Mouse (Mus musculus) kidney, postnatal 4 days (tissue): ENCODE measurements around the gene Hdhd3.

Source experiments
- DNase-seq, 2 experiments: peaks; one replicate each; pipeline ENCODE4 v3.0.0; 2021; ENCODE audit warnings: mixed read lengths in 2 of 2

Gene Hdhd3

DNA sequence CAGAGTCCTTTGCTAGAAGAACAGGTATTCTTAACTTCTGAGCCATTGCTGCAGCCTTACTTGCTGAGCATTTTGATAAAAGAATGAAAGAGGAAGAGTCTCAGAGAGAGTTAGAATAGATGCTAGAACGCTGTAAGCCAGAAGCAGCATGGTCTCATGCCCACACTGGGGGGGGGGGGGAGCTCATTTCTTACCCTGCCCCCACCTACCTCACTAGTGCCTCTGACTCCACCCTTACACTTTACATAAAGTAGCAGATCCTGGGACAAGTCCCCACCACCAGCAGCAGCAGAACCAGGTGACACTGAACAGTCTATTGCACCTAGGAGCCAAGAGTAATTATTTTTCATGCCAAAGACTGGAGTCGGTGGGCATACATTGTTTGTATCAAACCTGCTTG lies 28.1 kb downstream of the Hdhd3 start:
- DNase-seq: no peak

DNA sequence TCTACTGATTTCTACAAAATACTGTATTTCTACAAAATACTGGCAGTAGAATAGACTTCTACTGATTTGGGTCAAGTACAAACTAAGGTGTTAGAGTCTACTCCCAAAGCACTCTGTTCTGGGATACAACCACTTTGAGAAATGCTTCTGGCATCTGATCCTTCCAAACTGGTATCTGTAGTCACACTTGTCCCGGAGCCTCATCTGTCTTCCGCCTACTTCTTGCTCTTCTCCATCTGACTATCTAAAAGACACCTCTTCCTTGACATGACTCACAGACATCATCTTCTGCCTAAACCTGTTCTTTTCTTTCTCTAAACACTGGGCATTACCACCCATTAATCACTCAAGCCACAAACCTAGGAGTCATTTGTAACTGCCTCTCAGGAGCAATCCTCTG lies 31.2 kb downstream of the Hdhd3 start:
- DNase-seq: no peak

DNA sequence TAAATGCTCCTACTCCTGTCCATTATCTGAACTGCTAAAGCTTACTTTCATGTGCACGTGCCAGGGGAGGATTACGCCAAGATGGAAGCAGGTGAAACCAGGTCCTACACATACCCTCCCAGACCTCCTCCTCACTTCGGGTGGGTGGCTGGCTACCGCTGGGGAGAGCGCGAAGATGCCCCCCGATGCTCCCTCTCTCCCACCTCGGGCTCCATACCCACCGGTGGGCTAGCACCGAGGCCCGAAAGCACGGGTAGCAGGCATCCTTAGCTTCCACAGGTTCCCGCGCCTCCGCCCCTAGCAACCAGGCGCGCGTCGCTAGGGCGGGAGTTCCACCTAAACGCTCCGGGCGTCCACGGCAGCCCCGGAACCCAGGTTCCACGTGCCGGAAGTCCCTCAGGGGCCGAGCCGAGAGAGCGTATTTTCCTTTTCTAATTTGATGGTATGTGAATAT lies 32.6 kb downstream of the Hdhd3 start, which contains the start of gene Wdr31:
TSS of gene Wdr31 (minus strand) at position 299 of the 454 bp plus-strand sequence.
- peak; percentile 86 to 90 for DNase-seq

DNA sequence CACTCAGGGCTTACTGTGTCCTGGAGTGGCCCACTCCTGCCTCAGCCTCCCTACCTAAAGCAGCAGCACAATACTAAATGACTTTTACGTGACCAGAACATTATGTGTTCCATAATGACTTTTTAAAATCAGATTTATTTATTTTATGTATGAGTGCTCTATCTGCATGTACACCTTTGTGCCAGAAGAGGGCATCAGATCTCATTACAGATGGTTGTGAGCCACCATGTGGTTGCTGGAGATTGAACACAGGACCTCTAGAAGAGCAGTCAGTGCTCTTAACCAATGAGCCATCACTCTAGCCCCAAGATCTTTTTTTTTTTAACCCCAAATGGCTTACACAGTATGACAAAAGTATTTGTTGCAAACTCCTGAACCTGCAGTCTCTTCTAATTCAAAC lies 35.1 kb downstream of the Hdhd3 start:
- no peak for DNase-seq

DNA sequence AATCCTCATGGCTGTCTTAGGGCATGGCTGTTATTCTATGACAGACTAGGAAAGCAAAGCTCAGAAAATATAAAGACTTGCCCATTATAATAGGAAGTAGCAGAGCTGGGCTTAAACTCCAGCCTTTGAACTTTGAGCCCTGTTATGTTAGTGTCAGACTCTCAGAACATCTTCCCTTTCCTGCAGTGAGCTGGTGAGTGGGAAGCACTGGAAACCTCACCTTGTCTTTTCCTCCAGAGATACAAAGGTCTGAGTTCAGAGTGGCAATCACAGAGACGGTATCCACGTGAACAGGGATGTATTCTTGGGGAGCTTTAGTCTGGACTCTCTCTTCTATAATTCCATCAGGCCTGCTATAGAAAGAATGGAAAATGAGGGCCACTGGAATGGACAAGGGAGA lies 40.1 kb downstream of the Hdhd3 start:
- DNase-seq: no peak

DNA sequence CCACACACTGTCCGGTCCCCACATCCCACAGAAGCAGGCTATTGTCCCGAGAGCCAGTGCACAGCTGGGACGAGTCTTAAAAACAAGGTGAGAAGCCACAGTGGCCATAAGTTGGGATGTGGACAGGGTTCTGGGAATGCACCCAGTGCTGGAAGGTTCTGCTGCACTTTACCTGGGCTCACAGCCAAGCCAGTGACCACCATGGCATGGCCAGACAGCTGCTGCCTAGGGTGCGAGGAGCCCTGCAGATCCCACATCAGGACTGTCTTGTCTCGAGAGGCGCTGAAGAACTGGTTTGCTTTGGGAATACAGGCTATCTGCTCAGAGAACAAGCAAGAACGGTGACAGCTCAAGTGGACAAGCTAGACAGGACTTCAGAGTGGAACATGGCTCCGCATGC lies 42.9 kb downstream of the Hdhd3 start:
- DNase-seq: no peak

DNA sequence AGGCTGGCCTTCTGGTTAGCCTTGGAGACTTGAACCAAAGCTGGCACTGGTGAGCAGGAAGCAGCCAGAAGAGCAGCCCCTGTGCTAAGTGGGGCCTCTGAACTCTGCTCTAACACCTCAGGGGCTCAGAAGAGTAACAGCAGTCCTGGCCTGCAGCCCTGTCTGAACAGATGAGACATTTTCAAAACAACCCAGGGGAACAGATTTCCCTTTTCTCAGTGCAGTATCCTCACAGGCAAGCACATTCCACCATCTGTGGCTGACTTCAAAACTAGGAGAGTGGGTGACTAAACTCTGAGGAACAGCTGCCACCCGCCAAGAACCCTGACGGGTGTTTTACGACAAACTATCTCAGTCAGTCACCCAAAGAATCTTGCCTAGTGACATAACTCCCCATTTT lies 44.2 kb downstream of the Hdhd3 start:
- DNase-seq: no peak

DNA sequence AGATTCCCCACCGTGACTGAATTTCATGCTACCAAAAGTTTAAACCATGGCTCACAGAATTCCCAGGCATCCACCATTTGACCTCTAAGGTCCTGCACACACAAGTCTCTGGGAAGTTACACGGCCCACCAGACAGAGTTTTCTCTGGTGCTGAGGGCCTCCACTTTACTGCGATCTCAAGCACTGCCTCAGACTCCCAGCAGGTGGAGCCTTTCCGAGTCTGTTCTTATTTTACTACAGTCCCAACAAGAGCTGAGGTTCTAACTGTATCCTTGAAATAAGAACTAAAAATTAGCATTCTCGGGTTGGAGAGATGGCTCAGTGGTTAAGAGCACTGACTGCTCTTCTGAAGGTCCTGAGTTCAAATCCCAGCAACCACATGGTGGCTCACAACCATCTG lies 48.3 kb downstream of the Hdhd3 start:
- peak; percentile 69 to 72 for DNase-seq
